Mouse (Mus musculus): ENCODE measurements around the gene Tgif2.

GRCm38 (mm10) chr2:156899184-156899583 lies 59.4 kb downstream of the Tgif2 start:
- TF ChIP-seq CTCF (IDR thresholded peaks at IDR 0.05; ENCODE audit: low read depth), result no peak
- no peak for TF ChIP-seq EP300 (optimal IDR thresholded peaks at IDR 0.05)

Measured in stomach, postnatal 0 days (tissue).